Mouse (Mus musculus): Measurements from ENCODE around the gene Tmem274.
"Not testable (repeated sequence)": the region's sequence is repeated elsewhere in the genome, so short reads cannot be mapped to it uniquely, and the experiment has no call there.

Tmem274 gene

DNA sequence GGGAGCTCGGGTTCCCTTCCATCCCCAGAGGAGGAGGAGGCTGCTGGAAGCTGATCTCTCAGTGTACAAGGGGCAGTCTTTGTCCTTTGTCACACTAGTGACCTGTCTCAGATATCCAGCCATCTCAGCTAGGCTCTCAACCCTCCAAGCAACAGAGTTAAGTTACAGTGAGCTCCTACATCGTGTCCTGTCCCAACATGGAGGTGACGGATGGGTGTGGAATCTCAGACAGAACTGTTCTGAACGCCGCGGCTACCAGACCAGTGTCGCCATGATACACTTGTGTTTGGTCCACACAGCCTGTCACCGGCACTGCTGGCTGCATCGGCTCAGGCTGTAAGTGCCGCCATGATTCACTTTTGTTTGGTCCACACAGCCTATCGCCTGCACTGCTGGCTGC is at the start of gene Tmem274:
Gene Tmem274, plus strand, starts transcription at position 301 of the 400 bp plus-strand sequence.
- ATAC-seq (ENCODE audit: insufficient number of reproducible peaks, low FRiP score, low TSS enrichment): no peak

- ATAC-seq (ENCODE audit: insufficient number of reproducible peaks, low FRiP score, low TSS enrichment): peak; percentile 73
These were observed 47.6 kb upstream of the Tmem274 start for GRCm38 (mm10) chr4:149429592-149429991.

- ATAC-seq (ENCODE audit: insufficient number of reproducible peaks, low FRiP score, low TSS enrichment): not testable (repeated sequence)
These were observed 45.3 kb upstream of the Tmem274 start for GRCm38 (mm10) chr4:149431887-149432286.

GRCm38 (mm10) chr4:149440576-149440975 is 36.6 kb upstream of the Tmem274 start:
- ATAC-seq (ENCODE audit: insufficient number of reproducible peaks, low FRiP score, low TSS enrichment): no peak

DNA sequence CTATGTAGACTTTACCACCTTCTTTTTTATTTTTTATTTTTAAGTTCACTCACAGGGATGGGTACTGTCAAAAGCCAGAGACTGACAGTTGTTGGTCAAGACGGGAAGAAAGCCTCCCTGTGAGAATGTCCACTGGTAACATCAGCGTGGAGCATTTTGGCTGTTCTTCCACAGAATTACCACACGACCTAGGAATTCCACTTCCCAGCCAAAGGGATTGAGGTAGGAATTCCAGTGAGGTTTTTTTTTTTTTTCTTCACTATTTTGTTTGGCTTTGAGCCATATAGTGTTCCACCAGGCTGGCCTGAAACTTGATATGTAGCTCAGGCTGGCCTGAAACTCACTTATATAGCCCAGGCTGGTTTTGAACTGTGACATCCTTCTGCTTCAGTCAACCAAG is 34.7 kb upstream of the Tmem274 start:
- ATAC-seq (ENCODE audit: insufficient number of reproducible peaks, low FRiP score, low TSS enrichment): no peak

GRCm38 (mm10) chr4:149444465-149444864 is 32.7 kb upstream of the Tmem274 start:
- no peak for ATAC-seq (ENCODE audit: insufficient number of reproducible peaks, low FRiP score, low TSS enrichment)

- ATAC-seq (ENCODE audit: insufficient number of reproducible peaks, low FRiP score, low TSS enrichment): peak; percentile 96
These were observed 32.0 kb upstream of the Tmem274 start for GRCm38 (mm10) chr4:149444964-149445701.

GRCm38 (mm10) chr4:149445868-149446267 is 31.3 kb upstream of the Tmem274 start:
- ATAC-seq (ENCODE audit: insufficient number of reproducible peaks, low FRiP score, low TSS enrichment): no peak

- no peak for ATAC-seq (ENCODE audit: insufficient number of reproducible peaks, low FRiP score, low TSS enrichment)
These were observed 30.9 kb upstream of the Tmem274 start for GRCm38 (mm10) chr4:149446309-149446708.

DNA sequence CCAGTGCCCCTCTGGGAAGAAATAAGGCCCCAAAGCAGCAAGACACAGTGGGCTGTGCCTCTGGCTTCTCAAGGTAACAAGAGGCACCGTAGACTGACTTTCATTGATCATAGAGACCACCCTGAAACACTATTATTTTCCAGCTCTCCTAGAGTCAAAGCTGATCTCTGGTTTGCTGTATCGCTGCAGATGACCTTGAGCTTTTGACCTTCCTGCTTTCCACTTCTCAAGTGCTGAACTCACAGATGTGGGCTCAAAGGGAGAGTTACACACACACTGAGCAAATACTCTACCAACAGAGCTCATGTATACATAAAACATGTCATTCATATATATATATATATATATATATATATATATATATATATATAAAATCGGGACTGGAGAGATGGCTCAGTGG is 26.5 kb upstream of the Tmem274 start:
- ATAC-seq (ENCODE audit: insufficient number of reproducible peaks, low FRiP score, low TSS enrichment): no peak

DNA sequence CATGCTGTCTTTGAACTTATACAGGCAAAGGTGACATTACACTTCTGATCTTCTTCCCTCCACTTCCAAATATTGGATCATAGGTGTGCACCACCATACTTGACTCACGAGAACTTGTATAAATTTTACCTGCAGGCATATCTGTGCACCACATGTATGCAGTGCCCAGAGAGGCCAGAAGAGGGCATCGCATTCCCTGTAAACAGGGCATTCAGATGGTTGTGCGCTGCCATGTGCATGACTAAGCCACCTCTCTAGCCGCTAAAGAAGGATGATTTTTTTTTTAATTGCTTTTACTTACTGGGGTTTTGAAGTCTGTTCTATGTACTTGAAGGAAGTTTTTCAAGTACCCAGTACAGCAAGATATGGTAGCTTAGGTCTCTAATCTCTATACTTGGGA is 23.5 kb upstream of the Tmem274 start:
- no peak for ATAC-seq (ENCODE audit: insufficient number of reproducible peaks, low FRiP score, low TSS enrichment)

DNA sequence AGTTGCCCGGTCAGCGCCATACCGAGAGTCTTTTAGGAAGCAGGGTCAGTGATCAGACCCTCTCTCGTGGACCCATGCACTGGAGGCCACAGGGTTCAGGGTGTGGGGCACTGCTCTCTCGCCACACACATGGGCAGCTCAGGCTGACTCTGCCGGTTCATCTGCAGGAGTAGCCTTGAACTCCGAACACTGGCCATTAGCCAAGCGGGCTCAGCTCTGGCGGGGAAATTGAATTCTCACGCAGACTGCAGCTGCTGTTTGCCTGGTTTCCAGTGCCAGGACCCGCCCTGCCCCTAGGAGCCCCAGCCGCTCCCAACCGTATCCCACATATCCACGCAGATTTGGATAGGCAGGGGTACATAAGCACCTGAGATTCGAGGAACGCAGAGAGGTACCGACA is 22.9 kb upstream of the Tmem274 start:
- no peak for ATAC-seq (ENCODE audit: insufficient number of reproducible peaks, low FRiP score, low TSS enrichment)

- no peak for ATAC-seq (ENCODE audit: insufficient number of reproducible peaks, low FRiP score, low TSS enrichment)
These were observed 22.3 kb upstream of the Tmem274 start, which contains the start of gene Rbp7 for GRCm38 (mm10) chr4:149454879-149455278. Gene Rbp7, minus strand, starts transcription at chr4:149454978.

GRCm38 (mm10) chr4:149457163-149457562 is 20.0 kb upstream of the Tmem274 start:
- not testable (repeated sequence) for ATAC-seq (ENCODE audit: insufficient number of reproducible peaks, low FRiP score, low TSS enrichment)

DNA sequence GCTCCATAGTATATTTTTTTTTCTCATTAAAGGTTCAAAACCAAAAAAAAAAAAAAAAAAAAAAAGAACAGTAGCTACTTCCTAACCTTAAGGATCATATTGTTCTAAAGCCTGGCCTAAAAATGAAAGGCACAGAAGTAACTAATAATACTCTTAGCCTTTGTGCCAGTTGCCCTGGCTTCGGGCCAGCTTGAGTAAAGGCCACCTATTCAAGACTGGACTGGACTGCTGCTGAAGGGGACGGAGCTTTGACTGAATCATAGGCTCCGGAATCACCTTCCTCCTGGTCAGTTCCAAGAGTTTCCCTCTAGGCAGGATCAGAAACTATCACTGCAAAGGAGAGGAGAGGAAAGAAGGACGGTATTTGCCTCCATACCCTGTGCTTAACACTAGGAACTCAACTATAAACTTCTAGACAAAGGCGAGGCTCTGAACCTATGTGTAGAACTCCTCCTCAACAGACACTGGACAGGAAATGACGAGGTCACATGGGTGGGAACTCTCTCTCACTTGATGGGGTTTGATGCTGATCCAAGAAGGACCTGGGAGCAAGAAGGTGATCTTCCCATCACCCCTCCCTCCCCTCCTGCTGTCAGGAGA is 19.2 kb upstream of the Tmem274 start:
- ATAC-seq (ENCODE audit: insufficient number of reproducible peaks, low FRiP score, low TSS enrichment): no peak

- ATAC-seq (ENCODE audit: insufficient number of reproducible peaks, low FRiP score, low TSS enrichment): no peak
These were observed 18.7 kb upstream of the Tmem274 start for GRCm38 (mm10) chr4:149458526-149458925.

DNA sequence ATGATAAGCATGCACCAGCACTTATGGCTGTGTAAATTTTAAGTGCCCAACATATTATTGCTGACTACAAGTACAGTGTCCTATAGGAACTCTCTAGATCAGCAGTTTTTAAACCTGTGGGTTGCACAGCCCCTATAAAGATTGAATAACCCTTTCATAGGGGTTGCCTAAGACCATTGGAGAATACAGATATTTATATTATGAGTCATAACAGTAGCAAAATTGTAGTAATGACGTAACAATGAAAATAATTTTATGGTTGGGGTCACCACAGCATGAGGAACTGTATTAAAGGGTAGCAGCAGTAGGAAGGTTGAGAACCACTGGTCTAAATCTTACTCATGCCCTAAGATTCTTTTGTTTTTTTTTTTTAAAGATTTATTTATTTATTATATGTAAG is 17.8 kb upstream of the Tmem274 start:
- ATAC-seq (ENCODE audit: insufficient number of reproducible peaks, low FRiP score, low TSS enrichment): no peak

DNA sequence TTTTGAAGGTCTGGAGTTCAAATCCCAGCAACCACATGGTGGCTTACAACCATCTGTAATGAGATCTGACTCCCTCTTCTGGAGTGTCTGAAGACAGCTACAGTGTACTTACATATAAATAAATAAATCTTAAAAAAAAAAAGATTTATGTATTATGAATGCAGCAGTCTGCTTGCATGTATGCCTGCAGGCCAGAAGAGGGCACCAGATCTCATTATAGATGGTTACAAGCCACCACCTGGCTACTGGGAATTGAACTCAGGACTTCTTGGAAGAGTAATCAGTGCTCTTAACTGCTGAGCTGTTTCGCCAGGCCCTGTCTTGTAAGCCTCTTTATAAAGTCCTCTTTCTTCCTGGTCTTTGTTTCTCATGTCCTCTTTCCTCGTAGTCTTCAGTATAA is 16.7 kb upstream of the Tmem274 start:
- ATAC-seq (ENCODE audit: insufficient number of reproducible peaks, low FRiP score, low TSS enrichment): not testable (repeated sequence)

DNA sequence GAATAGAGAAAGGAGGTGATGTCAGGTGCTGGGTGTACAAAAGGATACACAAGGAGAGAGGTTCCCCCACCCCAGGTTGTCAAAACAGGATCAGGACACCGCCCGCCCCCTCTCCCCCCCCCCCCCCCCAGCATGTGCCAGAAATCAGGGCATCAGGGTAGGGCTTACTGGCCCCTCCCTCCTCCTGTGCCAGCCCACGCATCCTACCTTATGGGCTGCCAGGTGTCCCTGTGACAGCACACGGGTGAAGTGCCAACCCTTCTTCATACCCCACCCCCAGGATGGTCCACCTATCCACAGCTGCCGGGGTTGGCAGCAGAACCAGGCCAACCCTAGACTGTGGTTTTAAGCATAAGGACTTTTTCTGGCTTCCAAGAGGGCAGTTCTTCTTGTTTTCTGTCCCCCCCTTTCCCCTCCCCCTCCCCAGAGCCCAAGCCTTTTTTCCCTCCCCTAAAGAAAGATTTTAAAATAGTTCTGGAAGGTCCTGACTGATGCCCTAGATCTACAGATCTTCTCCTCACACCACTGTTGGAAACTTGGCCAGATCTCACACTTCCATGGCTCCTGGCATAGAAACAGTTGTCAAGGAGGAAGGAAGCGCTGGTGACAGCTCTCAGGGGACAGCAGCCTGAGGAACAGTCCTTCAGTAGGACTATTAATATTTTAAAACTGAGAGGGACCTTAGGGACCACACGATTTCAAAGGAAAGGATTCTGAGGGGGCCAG is 15.4 kb upstream of the Tmem274 start:
- ATAC-seq (ENCODE audit: insufficient number of reproducible peaks, low FRiP score, low TSS enrichment): peak; percentile 67

DNA sequence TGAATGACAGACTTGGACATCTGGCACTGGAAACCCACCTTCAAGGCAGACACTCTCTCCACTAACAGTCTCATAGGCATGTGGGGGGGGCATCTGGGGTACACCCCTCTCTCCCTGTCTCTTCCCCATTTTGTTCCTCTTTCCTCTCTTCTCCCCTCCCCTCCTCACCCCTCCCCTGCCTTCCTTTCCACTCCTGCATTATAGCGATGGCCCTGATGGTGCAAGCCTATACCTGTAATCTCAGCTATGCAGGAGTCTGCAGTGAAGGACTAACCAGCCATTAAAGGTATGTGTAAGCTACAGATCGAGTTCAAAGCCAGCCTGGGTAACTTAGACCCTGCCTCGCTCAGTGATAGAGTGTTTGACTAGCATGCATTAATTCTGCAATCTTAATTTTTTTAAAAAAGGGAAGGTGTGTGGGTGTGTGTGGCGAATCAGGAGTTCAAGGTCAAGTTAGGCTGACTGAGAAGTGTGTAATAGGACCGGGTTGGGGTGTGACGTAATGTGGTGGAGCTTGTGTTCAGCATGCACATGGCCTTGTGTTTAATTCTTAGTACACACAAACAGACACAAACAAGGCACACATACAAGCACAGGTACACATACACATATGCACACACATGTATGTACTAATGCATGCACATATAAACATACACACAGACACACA is 14.7 kb upstream of the Tmem274 start:
- ATAC-seq (ENCODE audit: insufficient number of reproducible peaks, low FRiP score, low TSS enrichment): 0 out of 2 replicates have a peak, but pooled peaks have one; percentile 20
